Mouse (Mus musculus) cerebellum, postnatal 14 days (tissue): Measurements from ENCODE around the gene Gm3594.
A peak's percentile ranks its signal among the peaks of the same experiment; 100 is the strongest.
"Not testable (repeated sequence)": the region's sequence is repeated elsewhere in the genome, so short reads cannot be mapped to it uniquely, and the experiment has no call there.

Experiments used
- DNase-seq, 2 experiments: peaks; one replicate each; pipeline ENCODE4 v3.0.0; 2021; ENCODE audit warnings: mixed read lengths in 2 of 2

Gm3594 gene

GRCm38 (mm10) chr14:6444511-6444910 is at the start of gene Gm3594:
Gene Gm3594, minus strand, starts transcription at chr14:6444611.
- not testable (repeated sequence) for DNase-seq

DNA sequence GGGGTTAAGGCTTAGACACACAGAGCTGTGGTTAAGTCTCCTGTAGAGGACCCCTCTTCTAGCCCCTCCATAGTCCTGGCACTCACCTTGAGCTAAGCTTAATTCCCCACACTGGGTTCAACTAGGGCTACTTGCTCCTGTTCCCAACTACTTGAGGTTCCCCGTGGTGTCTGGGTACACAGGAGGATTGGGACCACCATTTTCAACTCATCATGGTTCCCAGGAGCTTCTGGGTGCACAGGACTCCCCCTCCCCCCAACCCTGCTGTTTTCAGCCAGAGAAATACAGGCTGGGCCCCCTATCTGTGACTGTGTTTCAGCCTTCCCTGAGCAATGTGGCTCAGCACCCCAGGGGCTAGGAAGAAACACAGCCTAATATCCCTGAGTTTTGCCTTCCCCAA is 41.9 kb upstream of the Gm3594 start:
- DNase-seq: not testable (repeated sequence)

GRCm38 (mm10) chr14:6485541-6485940 is 41.1 kb upstream of the Gm3594 start:
- DNase-seq: not testable (repeated sequence)

GRCm38 (mm10) chr14:6482126-6482525 is 37.7 kb upstream of the Gm3594 start:
- DNase-seq: not testable (repeated sequence)

DNA sequence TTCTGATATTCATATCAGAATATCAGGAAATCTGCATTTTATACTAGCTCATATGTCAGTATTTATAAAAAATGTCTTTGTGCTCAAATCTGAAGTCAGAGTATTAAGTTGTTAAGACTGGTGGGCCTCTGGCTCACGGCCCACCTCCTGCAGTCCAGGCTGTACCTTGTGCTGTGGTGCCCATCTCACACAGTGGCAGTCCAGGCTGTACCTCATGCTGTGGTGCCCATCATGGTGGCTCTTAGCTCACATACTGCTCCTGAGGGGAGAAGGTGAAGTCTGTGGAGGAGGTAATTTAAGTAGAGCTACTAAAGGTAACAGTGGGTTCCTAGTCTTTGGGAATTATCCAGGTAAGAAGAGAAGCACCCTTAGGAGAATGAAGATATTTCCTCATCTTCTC is 27.4 kb upstream of the Gm3594 start:
- DNase-seq: not testable (repeated sequence)

DNA sequence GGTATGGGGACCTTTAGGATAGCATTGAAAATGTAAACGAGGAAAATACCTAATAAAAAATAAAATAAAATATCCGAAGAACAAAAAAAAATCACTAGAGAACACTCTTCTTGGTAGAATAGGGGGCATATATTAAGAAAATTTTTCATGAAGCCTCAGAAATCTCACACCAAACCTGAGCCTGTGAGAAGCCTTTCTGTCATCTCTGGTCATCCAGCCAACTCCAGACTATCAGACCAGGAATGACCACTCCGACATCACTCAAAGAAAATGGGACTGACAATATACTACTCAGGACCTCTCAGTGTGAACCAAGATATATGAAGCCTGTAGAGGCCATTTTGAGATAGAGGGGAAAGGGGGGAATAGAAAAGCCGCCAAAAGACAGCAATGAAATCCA is 3.6 kb downstream of the Gm3594 start:
- DNase-seq: not testable (repeated sequence)

DNA sequence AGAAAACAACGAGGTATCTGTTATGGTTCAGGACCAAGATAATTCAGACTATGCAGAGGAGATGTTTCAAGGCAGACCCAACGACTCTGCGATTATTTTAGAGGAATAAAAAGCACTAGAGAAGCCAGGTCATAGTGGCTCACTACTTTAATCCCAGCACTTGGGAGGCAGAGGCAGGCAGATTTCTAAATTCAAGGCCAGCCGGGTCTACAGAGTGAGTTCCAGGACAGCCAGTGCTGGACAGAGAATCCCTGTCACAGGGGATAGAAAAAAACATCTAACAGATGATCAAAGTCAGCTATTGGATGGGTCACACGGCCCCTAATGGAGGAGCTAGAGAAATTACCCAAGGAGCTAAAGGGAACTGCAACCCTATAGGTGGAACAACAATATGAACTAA is 4.2 kb downstream of the Gm3594 start:
- peak in 1 of 2 experiments; percentile 0 for DNase-seq

GRCm38 (mm10) chr14:6426766-6427165 is 17.6 kb downstream of the Gm3594 start:
- DNase-seq: peak; percentile 36 to 46

- peak; percentile 0 to 1 for DNase-seq
Measured at GRCm38 (mm10) chr14:6426353-6426752, 18.1 kb downstream of the Gm3594 start.

DNA sequence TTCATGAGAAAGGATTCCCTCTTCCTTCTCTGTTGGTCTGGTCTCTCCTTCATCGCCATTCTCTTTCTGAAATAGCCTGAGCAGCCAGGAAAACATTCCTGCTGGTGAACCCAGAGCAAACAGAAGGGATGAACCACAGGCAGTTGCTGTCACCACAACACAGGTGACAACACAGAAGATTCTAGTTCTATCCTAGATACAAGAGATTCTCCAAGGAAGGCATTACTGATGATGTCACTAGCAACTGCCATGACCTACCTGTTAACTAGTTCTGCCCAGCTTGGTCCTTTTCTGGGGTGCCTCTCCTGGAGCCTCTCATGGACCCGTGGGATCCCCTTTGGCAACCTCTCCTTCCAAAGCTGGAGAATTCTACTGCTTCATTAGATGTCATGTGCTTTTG is 32.0 kb downstream of the Gm3594 start, which contains the start of gene Gm3591:
Gene Gm3591 (minus strand): TSS at position 101 of the 400 bp plus-strand sequence.
- not testable (repeated sequence) for DNase-seq

DNA sequence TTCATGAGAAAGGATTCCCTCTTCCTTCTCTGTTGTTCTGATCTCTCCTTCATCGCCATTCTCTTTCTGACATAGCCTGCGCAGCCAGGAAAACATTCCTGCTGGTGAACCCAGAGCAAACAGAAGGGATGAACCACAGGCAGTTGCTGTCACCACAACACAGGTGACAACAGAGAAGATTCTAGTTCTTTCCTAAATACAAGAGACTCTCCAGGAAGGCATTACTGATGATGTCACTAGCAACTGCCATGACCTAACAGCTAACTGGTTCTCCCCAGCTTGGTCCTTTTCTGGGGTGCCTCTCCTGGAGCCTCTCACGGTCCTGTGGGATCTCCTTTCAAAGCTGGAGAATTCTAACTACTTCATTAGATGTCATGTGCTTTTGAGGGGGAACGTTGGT is 54.2 kb downstream of the Gm3594 start, which contains the start of gene Gm16440:
Gene Gm16440 (minus strand): TSS at position 101 of the 400 bp plus-strand sequence.
- not testable (repeated sequence) for DNase-seq
